Mouse (Mus musculus): ENCODE measurements around the gene Gtse1.

The Gtse1 gene

DNA sequence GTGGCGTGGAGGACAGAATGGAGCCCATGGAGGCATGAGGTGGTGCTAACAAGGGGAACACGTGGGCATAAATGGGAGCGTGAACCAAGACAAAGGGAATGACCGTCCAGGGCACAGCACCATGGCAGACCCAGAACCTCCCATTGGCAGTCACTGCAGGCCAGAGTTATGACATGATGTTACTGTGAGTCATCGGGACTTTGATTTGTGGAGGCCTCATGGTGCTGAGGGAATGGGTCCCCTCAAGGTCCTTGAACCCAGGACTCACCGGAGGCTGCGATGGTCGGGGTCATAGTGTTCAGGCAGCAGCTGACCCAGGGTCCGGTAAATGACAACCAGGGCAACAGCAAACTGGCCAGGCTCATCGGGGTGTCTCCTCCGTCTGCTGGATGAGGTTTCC, 62.3 kb downstream of the Gtse1 start:
- DNase-seq (ENCODE audit: extremely low spot score, low spot score): no peak

All from neural tube, embryonic 10.5 days (tissue).